Mouse (Mus musculus): Measurements from ENCODE around the gene Bloc1s1. TPM values are rescaled to one million over a fixed set of nuclear protein-coding genes. Genes with fewer than 3 reads are reported as not detected.

The Bloc1s1 gene
- total and polyA plus RNA-seq, 3 experiments, result 181 to 234 (median 201) TPM

DNA sequence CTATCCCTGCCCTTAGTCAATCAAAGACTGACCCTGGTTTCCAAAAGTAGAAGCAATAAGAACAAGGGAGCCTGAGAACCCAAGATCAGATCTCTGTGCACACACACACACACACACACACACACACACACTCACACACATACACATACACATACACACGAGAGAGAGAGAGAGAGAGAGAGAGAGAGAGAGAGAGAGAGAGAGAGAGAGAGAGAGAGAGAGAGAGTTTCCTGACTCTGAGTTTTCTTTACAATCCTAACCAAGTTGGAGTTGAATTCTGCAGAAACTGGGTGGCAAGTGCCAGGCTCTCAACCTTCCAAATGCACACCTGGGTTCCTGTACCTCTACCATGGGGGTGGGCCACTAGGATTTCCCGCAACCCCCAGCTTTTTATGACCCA is 34.0 kb downstream of the Bloc1s1 start:
- Histone ChIP-seq H3K36me3 (ENCODE audit: control insufficient read depth, insufficient read depth, low read length) (no peaks in the 10 kb centered on the region), H3K9ac (ENCODE audit: low read depth, low read length) (no peak overlapping the region), H3K4me3 (no peak overlapping the region), H3K79me2 (replicated peaks; ENCODE audit: control insufficient read depth, insufficient read depth, low read length) (no peaks in the 10 kb centered on the region), H3K27me3 (ENCODE audit: control insufficient read depth, insufficient read depth, low read length) (no peaks in the 10 kb centered on the region), H3K4me1 (ENCODE audit: control insufficient read depth, insufficient read depth, low read length) (peaks cover 4% of the 10 kb centered on the region), H3K27ac (no peak overlapping the region)
- no peak for DNase-seq
- intact Hi-C loops (cut with DNase I), result loop anchor here (10.0 kb wide), 1 partner anchor 265 kb away; the partner anchor contains the start of gene Rps26
- 48% methylated on average over 2 of the region's 2 CpGs for WGBS
- TF ChIP-seq POLR2A (IDR thresholded peaks at IDR 0.05; ENCODE audit: insufficient read depth, low read depth, low read length) (no peak), EP300 (IDR thresholded peaks at IDR 0.05; ENCODE audit: insufficient read depth, low read depth, low read length) (no peak), CTCF (IDR thresholded peaks at IDR 0.05) (no peak)

DNA sequence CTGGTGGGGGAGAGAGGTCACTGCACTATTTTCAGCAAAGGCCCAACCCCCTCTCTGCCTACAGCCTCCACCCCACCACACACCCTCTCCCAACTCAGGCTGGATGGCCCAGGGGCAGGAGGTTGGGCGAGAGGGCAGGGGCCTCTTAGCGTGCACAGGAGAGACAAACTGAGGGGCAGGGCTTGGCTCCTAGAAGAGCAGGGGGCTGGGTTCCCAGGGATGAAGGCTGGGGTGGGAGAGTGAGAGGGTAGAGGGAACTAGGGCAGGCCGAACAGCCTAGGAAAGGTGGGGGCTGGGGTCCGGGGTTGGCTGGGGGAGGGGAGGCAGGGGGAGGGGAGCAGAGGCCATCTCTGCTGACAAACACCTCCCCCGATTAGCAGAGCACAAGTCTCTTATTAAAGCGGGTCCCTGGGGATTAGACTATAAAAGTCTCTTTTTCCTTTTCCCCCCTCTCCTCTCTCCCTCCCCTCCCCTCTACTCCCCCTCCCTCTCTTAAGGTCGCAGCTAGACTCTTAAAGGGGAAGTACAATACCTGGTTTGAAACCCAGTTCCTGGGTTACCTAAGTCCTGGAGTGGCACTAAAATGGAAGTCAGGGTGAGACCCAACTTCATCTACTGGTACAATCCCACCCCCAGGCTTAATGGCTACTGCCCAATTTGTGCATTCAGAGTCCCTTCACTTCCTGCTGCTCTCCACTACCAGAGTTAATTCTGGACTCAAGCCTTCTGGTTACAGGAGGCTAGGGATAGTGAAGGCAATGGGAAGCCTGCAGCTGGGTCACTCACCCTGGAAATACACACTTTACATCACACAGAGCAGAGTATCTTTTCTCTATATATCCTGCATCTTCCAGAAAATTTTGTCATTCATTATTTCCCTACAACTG is 34.7 kb downstream of the Bloc1s1 start:
- intact Hi-C loops (cut with DNase I), result no loop called here
- H3K4me1 ChIP-seq (ENCODE audit: control insufficient read depth, insufficient read depth, low read length), result peaks cover 4% of the 10 kb centered on the region
- H3K27me3 ChIP-seq (ENCODE audit: control insufficient read depth, insufficient read depth, low read length), result no peaks in the 10 kb centered on the region
- no peak for DNase-seq
- 15% methylated on average over 7 of the region's 7 CpGs for WGBS
- H3K9ac ChIP-seq (ENCODE audit: low read depth, low read length), result no peak overlapping the region
- no peaks in the 10 kb centered on the region for H3K79me2 ChIP-seq (replicated peaks; ENCODE audit: control insufficient read depth, insufficient read depth, low read length)
- H3K4me3 ChIP-seq, result no peak overlapping the region
- no peaks in the 10 kb centered on the region for H3K36me3 ChIP-seq (ENCODE audit: control insufficient read depth, insufficient read depth, low read length)
- no peak overlapping the region for H3K27ac ChIP-seq
- no peak for TF ChIP-seq EP300 (IDR thresholded peaks at IDR 0.05; ENCODE audit: insufficient read depth, low read depth, low read length)
- no peak for TF ChIP-seq POLR2A (IDR thresholded peaks at IDR 0.05; ENCODE audit: insufficient read depth, low read depth, low read length)

DNA sequence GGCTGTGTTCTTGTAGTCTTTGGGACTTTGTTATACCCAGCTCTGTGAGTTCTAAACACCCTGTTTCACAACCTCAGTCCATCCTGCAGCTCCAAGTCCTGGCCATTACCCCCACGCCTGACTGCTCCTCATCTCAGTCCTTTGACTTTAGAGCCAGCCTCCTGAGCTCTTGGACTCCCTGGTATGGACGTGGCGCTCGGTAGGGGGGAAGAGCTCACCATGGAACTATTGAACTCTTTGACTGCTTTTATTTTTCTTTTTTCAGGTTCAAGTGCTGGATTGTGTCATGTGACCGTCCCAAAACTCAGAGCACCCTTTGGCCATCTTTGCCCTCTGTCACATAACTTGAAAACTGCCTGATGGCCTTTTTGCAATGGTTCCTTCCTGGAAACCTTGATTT is 41.8 kb downstream of the Bloc1s1 start:
- no peaks in the 10 kb centered on the region for H3K27me3 ChIP-seq (ENCODE audit: control insufficient read depth, insufficient read depth, low read length)
- H3K36me3 ChIP-seq (ENCODE audit: control insufficient read depth, insufficient read depth, low read length), result no peaks in the 10 kb centered on the region; the same call in 1 of the 2 replicates
- intact Hi-C loops (cut with DNase I), result no loop called here
- no peak overlapping the region for H3K4me3 ChIP-seq
- WGBS, result 94% methylated on average over 5 of the region's 5 CpGs
- DNase-seq, result no peak
- no peaks in the 10 kb centered on the region for H3K79me2 ChIP-seq (replicated peaks; ENCODE audit: control insufficient read depth, insufficient read depth, low read length)
- no peak overlapping the region for H3K27ac ChIP-seq
- H3K4me1 ChIP-seq (ENCODE audit: control insufficient read depth, insufficient read depth, low read length), result no peaks in the 10 kb centered on the region
- TF ChIP-seq POLR2A (IDR thresholded peaks at IDR 0.05; ENCODE audit: insufficient read depth, low read depth, low read length) (no peak), EP300 (IDR thresholded peaks at IDR 0.05; ENCODE audit: insufficient read depth, low read depth, low read length) (no peak), CTCF (IDR thresholded peaks at IDR 0.05) (no peak)
- no peak overlapping the region for H3K9ac ChIP-seq (ENCODE audit: low read depth, low read length)

DNA sequence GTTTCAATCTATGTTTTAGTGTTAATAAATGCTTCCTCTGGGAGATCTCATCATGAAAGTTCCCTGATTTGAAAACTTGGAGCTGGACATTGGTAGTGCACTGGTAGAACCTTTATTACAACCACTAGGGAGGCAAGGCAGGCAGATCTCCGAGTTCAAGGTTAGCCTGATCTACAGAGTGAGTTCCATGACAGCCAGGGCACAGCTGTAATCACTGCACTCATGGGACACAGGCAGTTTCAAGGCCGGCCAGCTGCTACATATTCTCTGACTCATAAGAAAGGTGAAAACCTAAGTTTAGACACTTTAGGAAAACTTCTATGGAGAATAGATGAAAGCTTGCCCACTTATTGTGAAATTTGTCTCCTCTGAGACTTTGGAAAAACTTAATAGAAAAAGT is 45.0 kb downstream of the Bloc1s1 start:
- WGBS, result 86% methylated on average over 2 of the region's 2 CpGs
- no peak for TF ChIP-seq POLR2A (IDR thresholded peaks at IDR 0.05; ENCODE audit: insufficient read depth, low read depth, low read length)
- no peak for TF ChIP-seq CTCF (IDR thresholded peaks at IDR 0.05)
- no peak for TF ChIP-seq EP300 (IDR thresholded peaks at IDR 0.05; ENCODE audit: insufficient read depth, low read depth, low read length)
- no peak overlapping the region for H3K4me3 ChIP-seq
- H3K27me3 ChIP-seq (ENCODE audit: control insufficient read depth, insufficient read depth, low read length), result no peaks in the 10 kb centered on the region
- no peaks in the 10 kb centered on the region; the same call in none of the 2 replicates for H3K36me3 ChIP-seq (ENCODE audit: control insufficient read depth, insufficient read depth, low read length)
- no peaks in the 10 kb centered on the region for H3K79me2 ChIP-seq (replicated peaks; ENCODE audit: control insufficient read depth, insufficient read depth, low read length)
- H3K27ac ChIP-seq, result no peak overlapping the region
- H3K4me1 ChIP-seq (ENCODE audit: control insufficient read depth, insufficient read depth, low read length), result no peaks in the 10 kb centered on the region
- H3K9ac ChIP-seq (ENCODE audit: low read depth, low read length), result no peak overlapping the region
- no peak for DNase-seq
- intact Hi-C loops (cut with DNase I), result no loop called here

DNA sequence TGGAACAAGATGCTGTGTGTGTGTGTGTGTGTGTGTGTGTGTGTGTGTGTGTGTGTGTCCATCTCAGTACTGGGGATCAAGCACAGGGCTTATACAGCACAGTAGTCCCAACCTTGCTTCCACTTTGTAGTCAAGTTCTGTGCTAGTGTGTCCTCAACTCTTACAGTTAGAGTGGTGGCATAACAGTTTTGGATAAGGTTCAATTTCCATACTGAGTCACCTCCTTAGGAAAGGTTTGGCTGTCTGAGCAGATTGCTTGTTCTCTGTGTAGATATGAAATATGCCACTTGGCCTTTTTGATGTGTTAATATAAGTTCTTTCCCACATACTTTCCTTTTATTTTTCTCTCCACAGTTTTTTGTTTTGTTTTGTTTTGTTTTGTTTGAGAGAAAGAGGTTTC is 45.5 kb downstream of the Bloc1s1 start:
- Histone ChIP-seq H3K4me3 (no peak overlapping the region), H3K79me2 (replicated peaks; ENCODE audit: control insufficient read depth, insufficient read depth, low read length) (no peaks in the 10 kb centered on the region), H3K9ac (ENCODE audit: low read depth, low read length) (no peak overlapping the region), H3K36me3 (ENCODE audit: control insufficient read depth, insufficient read depth, low read length) (no peaks in the 10 kb centered on the region; the same call in none of the 2 replicates), H3K4me1 (ENCODE audit: control insufficient read depth, insufficient read depth, low read length) (no peaks in the 10 kb centered on the region), H3K27me3 (ENCODE audit: control insufficient read depth, insufficient read depth, low read length) (no peaks in the 10 kb centered on the region), H3K27ac (no peak overlapping the region)
- no peak for TF ChIP-seq CTCF (IDR thresholded peaks at IDR 0.05)
- TF ChIP-seq POLR2A (IDR thresholded peaks at IDR 0.05; ENCODE audit: insufficient read depth, low read depth, low read length), result no peak
- TF ChIP-seq EP300 (IDR thresholded peaks at IDR 0.05; ENCODE audit: insufficient read depth, low read depth, low read length), result no peak
- intact Hi-C loops (cut with DNase I), result no loop called here
- DNase-seq, result no peak

DNA sequence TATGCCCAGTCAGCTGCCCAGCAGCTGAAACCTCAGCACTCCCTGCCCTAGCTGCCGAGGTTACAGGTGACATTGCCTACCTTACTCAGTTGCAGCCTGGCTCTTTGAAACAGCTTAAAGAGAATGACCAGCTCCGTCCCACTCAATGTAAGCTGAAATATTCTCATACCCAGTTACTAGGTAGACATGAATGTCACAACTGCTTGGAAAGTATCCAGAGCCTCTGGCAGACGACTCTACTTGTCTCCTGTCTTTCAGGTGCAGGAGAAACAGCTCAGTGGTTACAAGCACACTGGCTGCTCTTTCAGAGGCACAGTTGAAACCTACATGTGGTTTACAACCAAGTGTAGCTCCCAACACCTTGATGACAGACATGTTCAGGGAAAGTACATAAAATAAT is 53.5 kb downstream of the Bloc1s1 start:
- no peaks in the 10 kb centered on the region for H3K4me1 ChIP-seq (ENCODE audit: control insufficient read depth, insufficient read depth, low read length)
- no peak overlapping the region for H3K27ac ChIP-seq
- WGBS, result 69% methylated on average over 3 of the region's 3 CpGs
- no peak for DNase-seq
- intact Hi-C loops (cut with DNase I), result no loop called here
- no peak overlapping the region for H3K4me3 ChIP-seq
- H3K27me3 ChIP-seq (ENCODE audit: control insufficient read depth, insufficient read depth, low read length), result no peaks in the 10 kb centered on the region
- TF ChIP-seq POLR2A (IDR thresholded peaks at IDR 0.05; ENCODE audit: insufficient read depth, low read depth, low read length) (no peak), EP300 (IDR thresholded peaks at IDR 0.05; ENCODE audit: insufficient read depth, low read depth, low read length) (no peak), CTCF (IDR thresholded peaks at IDR 0.05) (no peak)
- H3K36me3 ChIP-seq (ENCODE audit: control insufficient read depth, insufficient read depth, low read length), result peaks cover 2% of the 10 kb centered on the region
- no peak overlapping the region for H3K9ac ChIP-seq (ENCODE audit: low read depth, low read length)
- no peaks in the 10 kb centered on the region for H3K79me2 ChIP-seq (replicated peaks; ENCODE audit: control insufficient read depth, insufficient read depth, low read length)

Other genes starting within 250 kb of the Bloc1s1 start
- gene Suox, start 250.0 kb downstream of the Bloc1s1 start, total RNA-seq (2021), result 10 to 100 TPM; 25.6 to 26.6 TPM
- 21.8 and 37.9 TPM in 2 replicates for gene Suox, start 250.0 kb downstream of the Bloc1s1 start, polyA plus RNA-seq (2012; rRNA removed)
- gene Rab5b, start 227.8 kb downstream of the Bloc1s1 start, total RNA-seq (2021), result 10 to 100 TPM; 72.8 to 80.0 TPM
- 68.9 and 111 TPM in 2 replicates for gene Rab5b, start 227.8 kb downstream of the Bloc1s1 start, polyA plus RNA-seq (2012; rRNA removed)
- under 1 TPM; 0.43 to 0.50 TPM for gene Pmel, start 219.8 kb downstream of the Bloc1s1 start, total RNA-seq (2021)
- gene Pmel, start 219.8 kb downstream of the Bloc1s1 start, polyA plus RNA-seq (2012; rRNA removed), result 0.59 and 0.66 TPM in 2 replicates
- gene Cdk2, start 219.0 kb downstream of the Bloc1s1 start, total RNA-seq (2021), result 10 to 100 TPM in 1 of 2 experiments, 1 to 10 TPM in 1; 8.5 to 10.9 TPM
- gene Cdk2, start 219.0 kb downstream of the Bloc1s1 start, polyA plus RNA-seq (2012; rRNA removed), result 10.0 and 17.5 TPM in 2 replicates
- 10 to 100 TPM; 11.2 to 12.6 TPM for gene Dgka, start 179.2 kb downstream of the Bloc1s1 start, total RNA-seq (2021)
- gene Dgka, start 179.2 kb downstream of the Bloc1s1 start, polyA plus RNA-seq (2012; rRNA removed), result 17.5 and 20.3 TPM in 2 replicates
- 1 to 10 TPM; 8.6 to 9.4 TPM for gene Pym1, start 176.1 kb downstream of the Bloc1s1 start, total RNA-seq (2021)
- gene Pym1, start 176.1 kb downstream of the Bloc1s1 start, polyA plus RNA-seq (2012; rRNA removed), result 7.9 and 10.8 TPM in 2 replicates
- gene Mmp19, start 133.1 kb downstream of the Bloc1s1 start, total RNA-seq (2021), result 1 to 10 TPM; 2.8 to 4.4 TPM
- 3.1 and 4.4 TPM in 2 replicates for gene Mmp19, start 133.1 kb downstream of the Bloc1s1 start, polyA plus RNA-seq (2012; rRNA removed)
- 10 to 100 TPM; 34.1 to 36.4 TPM for gene Dnajc14, start 120.0 kb downstream of the Bloc1s1 start, total RNA-seq (2021)
- gene Dnajc14, start 120.0 kb downstream of the Bloc1s1 start, polyA plus RNA-seq (2012; rRNA removed), result 8.4 and 11.3 TPM in 2 replicates
- 1 to 10 TPM; 4.7 to 5.4 TPM for gene Tmem198b, start 119.7 kb downstream of the Bloc1s1 start, total RNA-seq (2021)
- gene Tmem198b, start 119.7 kb downstream of the Bloc1s1 start, polyA plus RNA-seq (2012; rRNA removed), result 11.2 and 11.9 TPM in 2 replicates
- 10 to 100 TPM; 37.2 to 43.4 TPM for gene Sarnp, start 106.7 kb downstream of the Bloc1s1 start, total RNA-seq (2021)
- gene Sarnp, start 106.7 kb downstream of the Bloc1s1 start, polyA plus RNA-seq (2012; rRNA removed), result 14.3 and 25.5 TPM in 2 replicates
- 1 to 10 TPM; 7.8 to 8.1 TPM for gene Ormdl2, start 102.4 kb downstream of the Bloc1s1 start, total RNA-seq (2021)
- 15.3 and 23.3 TPM in 2 replicates for gene Ormdl2, start 102.4 kb downstream of the Bloc1s1 start, polyA plus RNA-seq (2012; rRNA removed)
- gene Gdf11, start 32.3 kb downstream of the Bloc1s1 start, total RNA-seq (2021), result 1 to 10 TPM; 2.0 to 2.5 TPM
- 0.78 and 1.1 TPM in 2 replicates for gene Gdf11, start 32.3 kb downstream of the Bloc1s1 start, polyA plus RNA-seq (2012; rRNA removed)
- gene Cd63, start 23.0 kb downstream of the Bloc1s1 start, total RNA-seq (2021), result 100 to 1,000 TPM; 132 to 156 TPM
- 83.2 and 101 TPM in 2 replicates for gene Cd63, start 23.0 kb downstream of the Bloc1s1 start, polyA plus RNA-seq (2012; rRNA removed)
- 1 to 10 TPM; 5.2 to 5.9 TPM for gene Rdh5, start 1.1 kb downstream of the Bloc1s1 start, total RNA-seq (2021)
- gene Rdh5, start 1.1 kb downstream of the Bloc1s1 start, polyA plus RNA-seq (2012; rRNA removed), result 19.4 and 24.9 TPM in 2 replicates
- gene Itga7, start 9.8 kb upstream of the Bloc1s1 start, total RNA-seq (2021), result 100 to 1,000 TPM; 140 to 155 TPM
- 151 and 206 TPM in 2 replicates for gene Itga7, start 9.8 kb upstream of the Bloc1s1 start, polyA plus RNA-seq (2012; rRNA removed)
- gene Mettl7b, start 37.0 kb upstream of the Bloc1s1 start, total RNA-seq (2021), result not detected
- 0.18 and 0.53 TPM in 2 replicates for gene Mettl7b, start 37.0 kb upstream of the Bloc1s1 start, polyA plus RNA-seq (2012; rRNA removed)
- gene Olfr9, start 65.4 kb upstream of the Bloc1s1 start, total RNA-seq (2021), result not detected
- gene Olfr9, start 65.4 kb upstream of the Bloc1s1 start, polyA plus RNA-seq (2012; rRNA removed), result not detected in 2 replicates
- not detected for gene Olfr763, start 86.8 kb upstream of the Bloc1s1 start, total RNA-seq (2021)
- not detected in 2 replicates for gene Olfr763, start 86.8 kb upstream of the Bloc1s1 start, polyA plus RNA-seq (2012; rRNA removed)
- not detected for gene Olfr764-ps1, start 115.9 kb upstream of the Bloc1s1 start, total RNA-seq (2021)
- gene Olfr764-ps1, start 115.9 kb upstream of the Bloc1s1 start, polyA plus RNA-seq (2012; rRNA removed), result not detected in 2 replicates
- gene Olfr765, start 126.0 kb upstream of the Bloc1s1 start, total RNA-seq (2021), result not detected
- gene Olfr765, start 126.0 kb upstream of the Bloc1s1 start, polyA plus RNA-seq (2012; rRNA removed), result not detected in 2 replicates
- not detected for gene Olfr766-ps1, start 144.9 kb upstream of the Bloc1s1 start, total RNA-seq (2021)
- gene Olfr766-ps1, start 144.9 kb upstream of the Bloc1s1 start, polyA plus RNA-seq (2012; rRNA removed), result not detected in 2 replicates
- not detected for gene Olfr767, start 158.9 kb upstream of the Bloc1s1 start, total RNA-seq (2021)
- gene Olfr767, start 158.9 kb upstream of the Bloc1s1 start, polyA plus RNA-seq (2012; rRNA removed), result not detected in 2 replicates
- gene Olfr768, start 175.3 kb upstream of the Bloc1s1 start, total RNA-seq (2021), result not detected
- not detected in 2 replicates for gene Olfr768, start 175.3 kb upstream of the Bloc1s1 start, polyA plus RNA-seq (2012; rRNA removed)
- not detected for gene Olfr769, start 193.8 kb upstream of the Bloc1s1 start, total RNA-seq (2021)
- gene Olfr769, start 193.8 kb upstream of the Bloc1s1 start, polyA plus RNA-seq (2012; rRNA removed), result not detected in 2 replicates
- not detected for gene Olfr770, start 215.0 kb upstream of the Bloc1s1 start, total RNA-seq (2021)
- gene Olfr770, start 215.0 kb upstream of the Bloc1s1 start, polyA plus RNA-seq (2012; rRNA removed), result not detected in 2 replicates
- not detected for gene Olfr771, start 240.7 kb upstream of the Bloc1s1 start, total RNA-seq (2021)
- gene Olfr771, start 240.7 kb upstream of the Bloc1s1 start, polyA plus RNA-seq (2012; rRNA removed), result not detected in 2 replicates